Mouse (Mus musculus) intestine, postnatal 0 days (tissue): ENCODE data around the gene Ephb1. TPM values are rescaled to one million over a fixed set of nuclear protein-coding genes. Genes with fewer than 3 reads are reported as not detected.

Experiments used
- ATAC-seq: fragments of 200-750 bp; cut with Nextera tagmentation; 2 replicates; pipeline ENCODE4 v1.8.0; 2017; ENCODE audit warnings: mild to moderate bottlenecking, moderate TSS enrichment, moderate library complexity
- H3K27ac ChIP-seq: fragments of 300-500 bp; sonication (generic); 2 replicates; pipeline ENCODE4 v1.5.1; 2014; ENCODE audit warnings: mild to moderate bottlenecking, low read depth, low read length, moderate library complexity
- H3K27me3 ChIP-seq: fragments of 300-500 bp; sonication (generic); replicated peaks from 2 replicates; pipeline ENCODE4 v1.6.1; 2014; ENCODE audit warnings: low read length, mixed read lengths; ENCODE audit not compliant: control insufficient read depth, insufficient read depth
- H3K36me3 ChIP-seq: fragments of 300-500 bp; sonication (generic); 2 replicates; pipeline ENCODE4 v1.6.1; 2014; ENCODE audit warnings: mild to moderate bottlenecking, moderate library complexity; ENCODE audit not compliant: control insufficient read depth, insufficient read depth
- H3K4me1 ChIP-seq: fragments of 300-500 bp; sonication (generic); replicated peaks from 2 replicates; pipeline ENCODE4 v1.6.1; 2014; ENCODE audit warnings: antibody characterized with exemption, low read length, mixed read lengths; ENCODE audit not compliant: control insufficient read depth, insufficient read depth
- H3K4me2 ChIP-seq: fragments of 300-500 bp; sonication (generic); replicated peaks from 2 replicates; pipeline ENCODE4 v1.6.1; 2014; ENCODE audit warnings: low read depth, mild to moderate bottlenecking, moderate library complexity
- H3K4me3 ChIP-seq: fragments of 300-500 bp; sonication (generic); 2 replicates; pipeline ENCODE4 v1.5.1; 2014; ENCODE audit warnings: low read depth, low read length
- H3K9ac ChIP-seq: fragments of 300-500 bp; sonication (generic); 2 replicates; pipeline ENCODE4 v1.6.1; 2014; ENCODE audit warnings: mild to moderate bottlenecking, low read depth, low read length
- H3K9me3 ChIP-seq: fragments of 300-500 bp; sonication (generic); 2 replicates; pipeline ENCODE4 v1.6.1; 2016; ENCODE audit warnings: mixed run types; ENCODE audit not compliant: control insufficient read depth
- CTCF ChIP-seq: sonication (generic); IDR thresholded peaks from 2 replicates; pipeline ENCODE4 v1.5.1; 2016; ENCODE audit warnings: low read depth, mild to moderate bottlenecking, control low read depth, antibody characterized with exemption, moderate library complexity
- WGBS: fragments of 180-500 bp; shearing (Covaris S2); extraction: QIAGEN DNeasy Blood & Tissue Kit; methylation state at CpG from one replicate; pipeline ENCODE4 v1.1.7; 2014; 5-methylcytosine and 5-hydroxymethylcytosine counted together
- polyA plus RNA-seq: library from polyadenylated mRNA; unstranded; fragments of >200 nt; fragmentation: Nextera tagmentation; extraction: Ambion mirVana; gene quantifications from 2 replicates; pipeline ENCODE4 v1.2.1, GENCODE M21; 2015

The Ephb1 gene
- polyA plus RNA-seq, 1 experiment from 2014 or later, result 1.3 TPM

DNA sequence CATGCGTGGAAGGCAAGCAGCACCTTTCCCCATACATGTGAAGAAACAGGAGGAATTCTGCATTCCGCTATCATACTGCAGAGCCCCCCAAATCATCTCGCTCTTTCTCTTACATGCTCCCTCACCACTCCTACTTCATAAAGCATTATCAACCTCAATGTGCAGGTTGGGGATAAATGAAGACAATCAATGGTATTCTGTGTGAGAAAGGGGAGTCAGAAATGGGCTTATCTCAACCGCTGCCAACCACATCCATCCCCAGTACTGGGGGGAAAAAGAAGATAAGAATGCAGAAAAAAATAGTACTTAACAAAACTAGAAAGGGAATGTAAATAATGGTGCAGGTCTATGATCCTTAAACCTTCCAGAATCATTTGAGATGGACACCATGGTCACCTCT, 408.7 kb downstream of the Ephb1 start:
- Histone ChIP-seq H3K27ac (no peak overlapping the region), H3K27me3 (no peaks in the 10 kb centered on the region), H3K36me3 (no peaks in the 10 kb centered on the region), H3K4me2 (no peak overlapping the region), H3K4me1 (no peaks in the 10 kb centered on the region), H3K4me3 (no peak overlapping the region), H3K9ac (no peak overlapping the region), H3K9me3 (no peaks in the 10 kb centered on the region)
- no peak for ATAC-seq
- 84% methylated on average over 4 of the region's 4 CpGs for WGBS
- TF ChIP-seq CTCF, result no peak

DNA sequence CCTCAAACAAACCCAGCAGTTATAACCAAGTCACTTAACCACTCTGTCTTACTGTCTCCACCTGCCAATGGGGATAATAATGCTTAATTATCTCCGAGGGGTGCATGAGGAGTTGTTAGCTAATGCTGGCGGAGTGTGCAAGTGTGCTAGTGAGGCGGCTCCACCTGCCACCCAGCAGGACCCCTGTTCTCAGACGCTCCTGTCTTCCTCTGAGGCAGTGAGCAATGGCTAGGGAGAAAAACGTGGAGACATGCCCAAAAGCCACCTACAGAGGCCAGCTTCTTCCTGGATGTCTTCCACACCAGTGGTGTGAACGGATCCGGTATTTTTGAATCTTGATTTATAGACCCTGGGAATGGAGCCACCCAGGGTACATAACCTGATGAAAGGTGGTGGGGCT, 409.2 kb downstream of the Ephb1 start:
- Histone ChIP-seq H3K4me1 (no peaks in the 10 kb centered on the region), H3K27me3 (no peaks in the 10 kb centered on the region), H3K9me3 (no peaks in the 10 kb centered on the region), H3K4me3 (no peak overlapping the region), H3K9ac (no peak overlapping the region), H3K4me2 (no peak overlapping the region), H3K27ac (no peak overlapping the region), H3K36me3 (no peaks in the 10 kb centered on the region)
- no peak for TF ChIP-seq CTCF
- 67% methylated on average over 7 of the region's 7 CpGs for WGBS
- ATAC-seq, result no peak

DNA sequence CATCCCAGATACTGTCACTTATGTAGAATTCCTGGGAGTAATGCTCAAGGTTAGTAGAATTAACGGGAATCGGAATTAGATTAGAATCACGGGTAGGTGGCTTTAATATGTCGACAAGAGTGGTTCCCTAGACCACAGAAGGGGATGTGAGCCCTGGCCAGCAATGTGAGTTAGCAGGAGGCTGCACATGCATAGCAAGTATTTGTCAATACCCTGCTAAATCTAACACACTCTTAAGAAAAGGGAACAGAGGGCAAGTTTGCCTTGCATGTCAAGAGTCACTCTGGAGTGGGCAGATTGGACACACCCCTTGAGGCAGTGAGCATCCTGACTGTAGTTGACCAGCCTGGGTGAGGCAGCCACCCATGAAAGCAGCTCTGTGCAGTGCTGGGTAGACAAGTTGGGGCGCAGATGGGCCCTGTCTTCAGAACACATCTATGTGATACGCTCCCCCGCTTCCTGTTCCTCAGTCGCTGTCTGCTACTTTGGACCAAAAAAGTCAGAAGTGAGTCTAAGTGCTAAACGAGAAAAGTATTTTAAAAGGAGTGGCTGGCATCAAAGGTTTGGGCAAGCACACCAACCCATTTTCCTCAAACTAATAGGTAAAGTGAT, 412.3 kb downstream of the Ephb1 start:
- Histone ChIP-seq H3K36me3 (no peaks in the 10 kb centered on the region), H3K9me3 (no peaks in the 10 kb centered on the region), H3K4me2 (no peak overlapping the region), H3K4me3 (no peak overlapping the region), H3K27me3 (no peaks in the 10 kb centered on the region), H3K27ac (no peak overlapping the region), H3K4me1 (no peaks in the 10 kb centered on the region), H3K9ac (no peak overlapping the region)
- no peak for ATAC-seq
- no peak for TF ChIP-seq CTCF
- 81% methylated on average over 9 of the region's 9 CpGs for WGBS

DNA sequence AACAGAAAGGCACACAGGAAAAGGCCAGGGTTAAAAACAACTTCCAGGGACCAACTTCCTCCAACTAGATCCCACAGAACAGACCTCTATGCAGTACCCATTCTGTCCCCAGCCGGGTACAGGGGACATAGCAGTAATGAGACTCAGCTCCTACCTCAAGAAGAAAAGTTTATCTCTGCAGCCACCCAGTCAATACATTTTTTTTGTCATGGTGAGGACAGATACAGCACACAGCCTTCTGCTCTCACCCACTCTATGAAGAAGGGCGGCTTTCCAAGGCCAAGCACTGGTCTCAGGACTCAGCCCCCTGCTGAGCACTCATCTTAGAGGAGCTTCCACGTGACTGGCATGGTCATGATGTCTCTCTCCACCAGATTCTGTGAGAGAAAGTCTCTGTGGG, 414.3 kb downstream of the Ephb1 start:
- Histone ChIP-seq H3K27me3 (no peaks in the 10 kb centered on the region), H3K36me3 (no peaks in the 10 kb centered on the region), H3K9ac (no peak overlapping the region), H3K27ac (no peak overlapping the region; the same call in 1 of the 2 replicates), H3K4me1 (no peaks in the 10 kb centered on the region), H3K9me3 (no peaks in the 10 kb centered on the region), H3K4me3 (no peak overlapping the region), H3K4me2 (no peak overlapping the region)
- no peak for ATAC-seq
- 75% methylated on average over 3 of the region's 3 CpGs for WGBS
- TF ChIP-seq CTCF, result no peak

DNA sequence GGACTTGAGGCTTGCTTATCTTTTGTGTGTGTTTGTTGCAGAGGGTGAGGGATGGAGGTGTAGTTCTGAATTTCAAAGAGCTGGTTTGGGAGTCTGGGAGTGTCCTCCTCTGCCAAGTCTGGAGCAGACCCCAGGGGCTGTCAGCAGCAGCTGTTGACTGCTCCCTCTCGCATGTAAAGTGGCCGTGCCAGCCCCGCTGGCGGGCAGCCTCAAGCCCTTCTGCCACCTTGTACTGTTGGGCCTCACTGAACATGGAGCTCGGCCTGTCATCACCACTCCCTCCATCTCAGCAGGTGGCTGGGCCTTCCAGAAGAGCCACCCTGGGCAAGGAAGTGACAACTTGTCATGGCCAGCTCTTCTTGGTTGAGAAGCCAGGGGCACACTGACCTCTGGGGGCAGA, 415.5 kb downstream of the Ephb1 start:
- no peak for ATAC-seq
- Histone ChIP-seq H3K9me3 (no peaks in the 10 kb centered on the region), H3K4me3 (no peak overlapping the region), H3K36me3 (no peaks in the 10 kb centered on the region), H3K27ac (no peak overlapping the region), H3K27me3 (no peaks in the 10 kb centered on the region), H3K9ac (no peak overlapping the region), H3K4me1 (no peaks in the 10 kb centered on the region), H3K4me2 (no peak overlapping the region)
- WGBS, result 80% methylated on average over 5 of the region's 5 CpGs
- TF ChIP-seq CTCF, result no peak

DNA sequence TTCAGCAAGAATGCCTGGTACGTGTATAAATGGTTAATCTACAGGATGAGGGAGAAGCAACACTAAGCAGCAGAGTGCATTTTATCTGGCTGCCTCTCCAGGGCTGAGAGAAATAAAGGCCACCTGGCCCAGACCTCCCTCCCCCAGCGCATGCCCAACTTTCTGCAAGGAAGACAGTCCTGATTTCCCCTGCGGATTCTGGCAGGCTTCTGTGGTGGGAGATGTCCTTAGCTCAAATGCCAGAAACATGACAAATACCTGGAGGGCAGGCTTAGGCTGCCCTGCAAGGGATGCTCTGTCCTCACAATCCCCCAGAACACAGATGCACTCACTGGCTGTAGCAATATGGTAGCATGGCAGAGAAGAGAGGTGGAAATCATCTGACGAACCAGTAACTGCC, 416.4 kb downstream of the Ephb1 start:
- TF ChIP-seq CTCF, result no peak
- Histone ChIP-seq H3K4me3 (no peak overlapping the region), H3K27ac (no peak overlapping the region), H3K9ac (no peak overlapping the region), H3K4me1 (no peaks in the 10 kb centered on the region), H3K36me3 (no peaks in the 10 kb centered on the region), H3K27me3 (no peaks in the 10 kb centered on the region), H3K9me3 (no peaks in the 10 kb centered on the region), H3K4me2 (no peak overlapping the region)
- 80% methylated on average over 4 of the region's 4 CpGs for WGBS
- ATAC-seq, result no peak

DNA sequence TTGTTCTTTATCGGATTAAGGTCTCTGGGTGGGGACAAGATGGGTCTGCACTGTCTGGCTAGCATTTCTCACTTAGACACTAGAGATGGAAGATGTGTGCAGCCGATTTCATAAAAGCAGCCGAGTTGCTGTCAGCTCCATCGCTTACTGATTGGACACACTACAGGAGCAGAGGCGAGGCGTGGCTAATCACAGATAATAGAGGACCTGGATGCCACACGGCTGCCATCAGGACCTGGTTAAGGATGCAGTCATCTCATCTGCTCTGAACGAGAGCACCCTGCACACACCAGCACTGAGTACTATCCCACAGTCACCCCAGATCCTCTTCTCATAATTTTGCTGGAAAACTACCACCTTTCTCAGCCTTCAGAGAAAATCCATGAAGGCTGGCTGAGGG, 419.6 kb downstream of the Ephb1 start:
- Histone ChIP-seq H3K9me3 (no peaks in the 10 kb centered on the region), H3K27me3 (no peaks in the 10 kb centered on the region), H3K4me2 (no peak overlapping the region), H3K27ac (no peak overlapping the region), H3K36me3 (no peaks in the 10 kb centered on the region), H3K4me3 (no peak overlapping the region), H3K9ac (no peak overlapping the region), H3K4me1 (no peaks in the 10 kb centered on the region)
- 83% methylated on average over 8 of the region's 8 CpGs for WGBS
- no peak for ATAC-seq
- TF ChIP-seq CTCF, result no peak
